Mouse (Mus musculus) stomach, postnatal 0 days (tissue): ENCODE measurements around the gene Cdc14a.

ENCODE experiments used
- CTCF ChIP-seq: IDR thresholded peaks from 2 replicates; pipeline ENCODE4 v1.5.1; 2016; ENCODE audit warnings: antibody characterized with exemption, low read depth, mild to moderate bottlenecking, moderate library complexity
- EP300 ChIP-seq: optimal IDR thresholded peaks from 2 replicates; pipeline ENCODE3; 2016; ENCODE audit warnings: antibody characterized with exemption

GRCm38 (mm10) chr3:116325501-116325900 lies 98.3 kb downstream of the Cdc14a start:
- no peak for TF ChIP-seq CTCF
- TF ChIP-seq EP300: no peak
